Mouse (Mus musculus) gastrocnemius, postnatal 10 days (tissue): ENCODE data around the gene Gcnt1. TPM values are rescaled to one million over a fixed set of nuclear protein-coding genes. Genes with fewer than 3 reads are reported as not detected.

Experiments used
- DNase-seq: peaks from one replicate; pipeline ENCODE4 v3.0.0; 2021; ENCODE audit warnings: mixed read lengths
- long read RNA-seq, 2 experiments: library from polyadenylated mRNA; stranded (forward); transcript quantifications; one replicate each; pipeline ENCODE4 v2.0.0; 2021
- total RNA-seq, 2 experiments: library from RNA; stranded (reverse); gene quantifications; 2 replicates each; pipeline ENCODE4 v1.2.3; 2021

Gcnt1 gene
- 1 to 10 TPM; 1.8 to 2.9 TPM for total RNA-seq
- long read RNA-seq, experiment 1 = 0 reads
- long read RNA-seq, experiment 2 = 0 reads

GRCm38 (mm10) chr19:17372701-17373100 is at the start of gene Gcnt1:
Gene Gcnt1 (minus strand): TSS chr19:17372844.
- DNase-seq = no peak

- no peak for DNase-seq
Observed at GRCm38 (mm10) chr19:17417855-17418254, 45.2 kb upstream of the Gcnt1 start.

GRCm38 (mm10) chr19:17412915-17413459 is 40.3 kb upstream of the Gcnt1 start:
- no peak for DNase-seq

GRCm38 (mm10) chr19:17410465-17411065 is 37.9 kb upstream of the Gcnt1 start:
- no peak for DNase-seq

- no peak for DNase-seq
Observed at GRCm38 (mm10) chr19:17409351-17409750, 36.7 kb upstream of the Gcnt1 start.

GRCm38 (mm10) chr19:17408591-17408990 is 35.9 kb upstream of the Gcnt1 start:
- DNase-seq = no peak

- DNase-seq = no peak
Observed at GRCm38 (mm10) chr19:17406823-17407222, 34.2 kb upstream of the Gcnt1 start.

GRCm38 (mm10) chr19:17403175-17403574 is 30.5 kb upstream of the Gcnt1 start:
- DNase-seq = no peak

- no peak for DNase-seq
Observed at GRCm38 (mm10) chr19:17400571-17400970, 27.9 kb upstream of the Gcnt1 start.

- no peak for DNase-seq
Observed at GRCm38 (mm10) chr19:17399965-17400364, 27.3 kb upstream of the Gcnt1 start.

GRCm38 (mm10) chr19:17397922-17398321 is 25.3 kb upstream of the Gcnt1 start:
- no peak for DNase-seq

GRCm38 (mm10) chr19:17396802-17397201 is 24.2 kb upstream of the Gcnt1 start:
- no peak for DNase-seq

- peak; percentile 96 for DNase-seq
Observed at GRCm38 (mm10) chr19:17393841-17394591, 21.4 kb upstream of the Gcnt1 start, which contains the start of gene Rfk. Gene Rfk (plus strand): TSS chr19:17394043.

- no peak for DNase-seq
Observed at GRCm38 (mm10) chr19:17392866-17393265, 20.2 kb upstream of the Gcnt1 start.

GRCm38 (mm10) chr19:17388404-17388803 is 15.8 kb upstream of the Gcnt1 start:
- DNase-seq = no peak

- DNase-seq = no peak
Observed at GRCm38 (mm10) chr19:17386424-17386823, 13.8 kb upstream of the Gcnt1 start.

GRCm38 (mm10) chr19:17385426-17385825 is 12.8 kb upstream of the Gcnt1 start:
- no peak for DNase-seq

GRCm38 (mm10) chr19:17385022-17385421 is 12.4 kb upstream of the Gcnt1 start:
- DNase-seq = no peak

- DNase-seq = no peak
Observed at GRCm38 (mm10) chr19:17382807-17383397, 10.3 kb upstream of the Gcnt1 start.

GRCm38 (mm10) chr19:17380549-17380948 is 7.9 kb upstream of the Gcnt1 start:
- no peak for DNase-seq

GRCm38 (mm10) chr19:17378845-17379244 is 6.2 kb upstream of the Gcnt1 start:
- no peak for DNase-seq

- DNase-seq = no peak
Observed at GRCm38 (mm10) chr19:17369581-17369980, 3.1 kb downstream of the Gcnt1 start.

- no peak for DNase-seq
Observed at GRCm38 (mm10) chr19:17368557-17368956, 4.1 kb downstream of the Gcnt1 start.
